Mouse (Mus musculus) 3134 (cell line): ENCODE measurements around the gene Gm815.

Source experiments
- DNase-seq: peaks from one replicate; pipeline ENCODE4 v3.0.0-alpha.2; 2011; ENCODE audit warnings: low spot score; ENCODE audit not compliant: insufficient read length; ENCODE audit errors: extremely low read depth

The Gm815 gene

DNA sequence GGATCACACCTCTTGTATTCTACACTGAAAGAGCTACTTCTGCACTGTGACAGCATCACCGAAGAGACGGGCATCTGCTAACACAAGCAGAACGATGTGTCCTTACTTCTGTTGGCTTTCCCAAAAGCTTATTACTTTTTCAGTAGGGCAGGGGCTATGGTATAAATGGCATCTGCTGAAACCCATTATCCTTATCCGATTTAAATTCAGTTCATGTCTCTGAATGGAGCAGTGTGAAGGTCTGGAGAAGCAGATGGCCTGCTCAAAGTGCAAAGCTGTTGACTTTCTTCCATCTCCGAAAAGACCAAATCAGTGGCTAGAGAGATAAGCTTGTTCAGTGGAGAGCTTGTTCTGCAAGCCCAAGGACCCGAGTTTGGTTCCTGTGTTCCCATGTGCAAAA lies 10.1 kb upstream of the Gm815 start:
- DNase-seq, result no peak

DNA sequence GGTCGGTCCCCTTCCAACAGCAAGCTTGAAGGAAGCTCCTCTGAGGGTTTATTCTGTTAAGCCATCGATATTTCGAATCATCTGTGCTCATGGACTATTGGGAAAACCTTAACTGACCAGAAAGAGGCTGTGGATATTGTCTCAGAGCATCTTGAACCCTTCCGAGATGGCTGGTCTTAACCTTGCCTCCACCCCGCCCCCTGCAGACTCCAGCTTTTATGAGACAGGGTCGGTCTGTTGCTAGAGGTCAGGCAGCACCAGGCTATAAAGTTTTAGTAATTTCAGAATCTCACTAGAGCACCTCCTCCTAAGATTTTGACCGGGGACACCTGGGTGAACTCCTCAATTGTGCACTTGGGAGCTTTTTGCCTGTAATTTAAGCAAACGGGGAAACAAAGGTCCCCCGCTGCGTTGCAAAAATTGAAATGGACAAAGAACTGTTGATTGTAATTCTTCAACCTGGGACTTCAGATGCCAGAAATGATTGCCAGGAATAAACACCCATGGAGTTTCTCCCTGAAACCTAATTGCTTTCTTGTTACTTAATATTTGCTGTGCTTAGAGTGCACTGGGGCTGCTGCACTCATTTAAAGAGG lies 8.4 kb upstream of the Gm815 start:
- no peak for DNase-seq

DNA sequence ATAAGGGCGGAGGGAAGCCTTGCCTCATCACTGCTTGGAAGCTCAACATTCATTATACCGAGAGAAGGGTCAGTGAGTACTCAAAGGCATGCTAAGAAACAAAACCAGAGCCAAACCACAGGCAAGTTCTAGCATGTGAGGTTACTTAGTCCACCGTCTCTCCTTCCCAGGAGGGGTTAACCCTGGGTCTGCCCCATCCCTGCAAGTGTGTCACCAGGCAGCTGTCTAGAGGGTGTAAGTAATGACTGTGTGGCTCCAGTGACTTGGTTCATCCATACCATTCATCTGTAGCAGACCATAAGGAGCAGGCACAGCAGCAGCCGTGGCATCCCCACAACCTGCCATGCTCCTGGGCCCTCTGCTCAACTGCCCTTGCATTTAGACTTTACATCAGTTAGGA lies 5.8 kb upstream of the Gm815 start:
- no peak for DNase-seq

DNA sequence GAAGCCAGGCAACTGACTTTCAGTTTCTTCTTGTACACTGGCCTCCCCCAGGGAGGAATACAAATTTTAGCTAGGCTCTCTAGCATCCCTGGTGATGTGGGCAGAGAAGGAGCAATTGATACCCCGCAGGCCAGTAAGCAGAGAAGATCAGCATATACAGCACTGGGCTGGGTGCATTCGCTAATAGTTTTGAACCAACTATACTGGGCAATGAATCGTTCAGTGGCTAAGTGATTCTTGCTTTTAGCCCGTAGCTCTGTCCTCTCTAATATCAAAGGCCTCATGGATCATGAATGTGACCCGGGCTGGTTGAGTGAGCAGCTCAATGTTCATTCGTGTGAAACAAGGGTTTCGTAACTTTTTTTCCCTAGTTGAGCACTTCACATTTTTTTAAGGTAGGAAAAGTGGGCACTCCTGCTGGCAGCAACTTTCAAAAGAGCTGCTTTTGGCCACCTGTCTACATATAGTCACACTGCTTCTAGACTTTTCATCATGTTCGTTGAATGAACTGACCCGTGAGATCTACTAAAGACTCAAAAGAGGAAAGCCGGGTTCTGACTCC lies 3.7 kb upstream of the Gm815 start:
- DNase-seq, result no peak

DNA sequence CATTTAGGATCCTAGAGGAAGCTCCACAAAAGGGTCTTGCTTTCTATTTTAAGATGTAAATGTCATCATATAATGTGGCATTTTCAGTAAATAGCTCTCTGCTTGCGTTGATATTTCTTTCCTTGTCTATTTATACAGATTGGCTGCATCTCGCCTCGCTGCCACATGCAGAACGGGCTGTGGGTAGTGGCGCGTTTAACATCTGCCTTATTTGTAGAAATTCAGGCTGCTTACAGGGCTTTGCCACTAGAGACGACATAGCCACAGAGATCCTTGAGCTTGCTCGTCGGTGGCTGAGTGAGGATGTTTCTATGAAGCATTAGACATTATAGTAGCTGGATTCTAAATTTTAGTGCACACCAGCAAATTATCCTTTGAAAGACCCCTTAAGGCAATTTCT lies 2.5 kb downstream of the Gm815 start:
- no peak for DNase-seq

DNA sequence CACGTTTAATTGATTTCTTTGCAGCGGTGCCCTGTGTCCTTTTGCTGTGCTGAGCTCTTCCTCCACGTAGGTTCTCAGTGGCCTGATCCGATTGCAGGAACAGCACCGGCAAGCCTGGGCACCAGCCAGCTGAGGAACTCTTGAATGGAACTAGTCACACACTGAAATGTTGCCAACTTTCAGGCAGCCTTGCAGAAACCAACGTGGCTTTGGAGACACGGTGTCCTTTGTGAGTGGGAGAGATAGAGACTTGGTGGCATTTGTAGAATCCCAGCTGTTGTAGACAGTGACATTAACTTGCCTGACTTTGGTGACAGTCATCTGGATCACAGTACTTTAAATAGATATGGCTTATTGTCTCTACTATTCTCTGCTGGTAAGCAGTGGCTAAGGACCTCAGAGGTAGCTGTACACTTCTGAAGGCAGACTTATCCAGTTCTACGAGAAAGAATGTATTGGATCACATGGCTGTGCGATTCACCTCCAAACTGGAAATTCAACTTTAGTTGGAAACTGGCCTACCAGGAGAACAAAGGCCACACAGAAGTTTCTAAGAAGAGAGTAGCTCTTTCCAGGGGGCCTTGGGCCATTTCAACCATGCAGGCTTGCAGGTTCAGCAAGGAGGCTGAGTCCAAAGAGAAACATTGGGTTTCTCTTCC lies 5.8 kb downstream of the Gm815 start:
- no peak for DNase-seq

DNA sequence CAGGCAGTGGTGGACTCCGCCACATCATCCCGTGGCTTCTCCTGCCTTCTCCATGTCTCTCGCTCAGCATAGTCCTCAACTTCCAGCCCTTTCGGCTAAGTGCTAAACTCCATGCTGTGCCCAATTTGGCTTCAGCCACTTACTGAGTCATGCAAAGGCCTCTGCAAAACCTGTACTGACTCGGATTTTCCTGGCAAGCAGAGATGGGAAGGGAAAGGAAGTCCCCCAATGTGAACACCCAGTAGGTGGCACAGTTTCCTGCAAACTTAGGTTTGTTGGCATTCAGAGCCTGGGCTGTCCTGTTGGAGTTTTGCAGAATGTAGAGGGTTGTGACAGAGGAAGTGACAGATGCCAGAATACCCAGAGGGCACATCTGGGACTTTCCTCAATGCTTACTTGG lies 7.2 kb downstream of the Gm815 start:
- peak; percentile 7 for DNase-seq

DNA sequence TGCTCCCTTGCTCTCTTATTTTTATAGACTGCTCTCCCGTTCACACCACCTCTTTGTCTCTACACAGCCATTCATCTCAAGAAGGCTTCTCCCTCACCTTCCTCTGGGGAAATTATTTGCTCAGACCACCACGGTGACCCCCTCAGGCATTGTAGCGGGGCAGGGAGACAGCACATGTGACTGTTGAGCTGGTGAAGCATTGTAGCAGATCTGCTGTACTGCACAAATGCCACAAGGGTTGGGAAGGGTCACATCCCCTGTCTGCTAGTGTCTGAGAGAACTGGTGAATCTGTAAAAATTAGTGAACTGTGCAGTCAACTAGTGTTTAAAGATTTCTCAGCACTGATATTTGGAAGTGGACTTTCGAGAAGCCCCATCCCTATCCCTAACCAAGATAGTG lies 16.5 kb downstream of the Gm815 start:
- DNase-seq, result no peak

DNA sequence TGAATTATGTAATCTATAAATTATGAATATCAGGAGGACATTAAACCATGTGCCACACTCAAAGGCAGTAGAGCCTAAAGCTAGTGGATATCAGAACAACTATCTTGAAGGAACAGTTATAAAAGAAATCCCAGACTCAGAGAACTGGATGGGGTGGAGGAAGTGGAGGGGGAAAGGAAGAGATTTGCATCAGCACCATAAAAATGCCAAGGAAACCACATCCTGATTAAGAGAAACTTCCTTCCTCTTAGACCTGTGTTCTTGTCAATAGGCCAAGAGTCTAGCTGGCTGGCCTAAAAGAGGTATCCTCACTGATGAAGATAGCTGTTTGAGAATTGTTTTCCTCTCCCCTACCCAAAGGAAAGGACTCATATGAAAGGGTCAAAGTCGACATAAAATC lies 28.6 kb downstream of the Gm815 start:
- no peak for DNase-seq

DNA sequence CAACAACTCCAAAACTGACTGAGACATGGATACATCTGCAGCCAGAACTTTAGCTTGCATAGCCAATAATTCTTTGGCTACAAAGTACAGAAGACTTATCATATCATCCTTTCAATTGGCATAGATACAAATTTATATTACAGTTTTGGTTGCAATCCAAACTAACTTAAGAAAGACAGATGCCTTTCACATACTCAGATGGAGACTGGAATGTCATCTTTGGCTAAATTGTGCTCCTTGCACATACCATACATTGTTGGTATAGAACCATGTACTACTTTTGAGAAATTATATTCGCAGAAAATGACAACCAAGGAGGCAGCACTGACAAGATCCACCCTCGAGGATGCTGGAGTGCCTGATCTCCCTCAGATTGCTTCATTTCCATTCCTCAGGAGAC lies 35.1 kb downstream of the Gm815 start:
- DNase-seq, result no peak

DNA sequence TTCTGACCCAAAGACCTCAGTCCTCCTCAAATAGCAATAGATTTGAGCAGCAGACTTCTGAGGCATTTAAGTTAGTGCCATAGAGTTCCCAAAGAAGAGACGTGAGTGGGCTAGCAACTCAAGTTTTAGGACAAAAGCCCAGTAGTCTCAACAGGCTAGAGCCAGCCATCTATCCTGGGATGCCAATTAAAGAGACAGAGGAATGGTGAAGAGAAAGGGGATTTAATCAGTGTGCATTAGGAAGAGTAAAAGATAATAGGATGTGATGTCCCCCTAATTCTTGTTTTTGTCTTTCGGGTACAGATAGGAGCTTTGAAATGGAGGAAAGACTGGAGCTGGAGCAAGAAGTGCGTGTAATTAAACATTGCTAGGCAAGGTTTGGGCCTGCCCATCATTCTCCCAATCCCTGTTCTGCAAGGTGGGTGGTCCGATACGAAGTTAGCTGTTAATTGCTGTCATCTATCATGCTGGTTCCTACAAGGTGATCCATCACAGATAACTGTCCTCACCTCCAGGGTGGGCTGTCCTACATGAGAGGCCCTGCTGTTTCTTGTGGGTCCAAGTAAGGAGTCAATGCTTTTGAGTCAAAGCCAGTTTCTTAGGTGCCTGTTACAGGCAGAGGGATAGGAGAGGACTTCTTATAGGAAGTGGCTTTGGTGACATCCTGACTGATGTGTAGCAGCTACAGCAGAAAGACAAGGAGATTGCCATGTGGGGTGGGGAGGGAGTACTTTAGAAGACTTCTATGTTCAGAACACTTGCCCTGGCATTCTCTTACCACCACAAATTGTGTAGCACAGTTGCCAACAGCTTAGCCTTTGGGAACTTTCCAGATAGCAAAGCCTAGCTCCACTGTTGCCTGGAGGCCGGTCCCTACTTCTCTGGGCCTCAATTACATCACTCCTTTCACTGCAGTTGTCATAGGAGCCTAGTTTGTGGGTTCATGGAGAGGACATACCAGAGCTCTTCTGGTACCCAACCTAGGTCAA lies 44.9 kb downstream of the Gm815 start:
- no peak for DNase-seq

DNA sequence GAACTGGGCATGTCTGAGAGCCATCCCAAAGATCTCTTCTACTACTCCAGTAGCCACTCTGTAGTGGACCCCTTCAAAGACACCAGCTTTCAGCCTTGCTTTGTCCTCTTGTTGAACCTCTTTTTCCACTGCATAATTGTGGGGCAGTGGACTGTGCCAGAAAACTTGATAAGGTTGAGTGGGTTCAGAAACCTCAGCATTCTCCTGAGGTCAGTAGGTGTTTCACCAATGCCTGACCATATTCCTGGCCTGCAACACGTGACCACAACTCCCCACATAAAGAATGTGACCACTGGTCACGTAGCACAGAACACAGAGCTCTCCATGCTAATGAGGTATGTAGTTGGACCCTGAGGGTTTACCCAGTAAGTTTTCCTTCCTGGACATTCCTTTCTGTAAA lies 48.5 kb downstream of the Gm815 start:
- no peak for DNase-seq
